Mouse (Mus musculus) neural tube, embryonic 13.5 days (tissue): ENCODE measurements around the gene Kat7. TPM values are rescaled to one million over a fixed set of nuclear protein-coding genes. Genes with fewer than 3 reads are reported as not detected.
A peak's percentile ranks its signal among the peaks of the same experiment; 100 is the strongest.

ENCODE experiments used
- ATAC-seq: fragments of 200-750 bp; cut with Nextera tagmentation; 2 replicates; pipeline ENCODE4 v1.8.0; 2017; ENCODE audit warnings: low read depth, mild to moderate bottlenecking, moderate TSS enrichment, moderate library complexity
- H3K27ac ChIP-seq: fragments of 300-500 bp; sonication (generic); replicated peaks from 2 replicates; pipeline ENCODE4 v1.5.1; 2015; ENCODE audit warnings: moderate library complexity, mild to moderate bottlenecking, inconsistent platforms
- H3K27me3 ChIP-seq: fragments of 300-500 bp; sonication (generic); 2 replicates; pipeline ENCODE4 v1.6.1; 2015; ENCODE audit warnings: mild to moderate bottlenecking, inconsistent platforms
- H3K36me3 ChIP-seq: fragments of 300-500 bp; sonication (generic); 2 replicates; pipeline ENCODE4 v1.6.1; 2015; ENCODE audit warnings: mild to moderate bottlenecking, inconsistent platforms
- H3K4me1 ChIP-seq: fragments of 300-500 bp; sonication (generic); replicated peaks from 2 replicates; pipeline ENCODE4 v1.6.1; 2015; ENCODE audit warnings: inconsistent platforms
- H3K4me2 ChIP-seq: fragments of 300-500 bp; sonication (generic); 2 replicates; pipeline ENCODE4 v1.6.1; 2015; ENCODE audit warnings: inconsistent platforms, mild to moderate bottlenecking, moderate library complexity
- H3K4me3 ChIP-seq: fragments of 300-500 bp; sonication (generic); 2 replicates; pipeline ENCODE4 v1.5.1; 2015; ENCODE audit warnings: mild to moderate bottlenecking, inconsistent platforms
- H3K9ac ChIP-seq: fragments of 300-500 bp; sonication (generic); 2 replicates; pipeline ENCODE4 v1.6.1; 2015; ENCODE audit warnings: moderate library complexity, mild to moderate bottlenecking, inconsistent platforms
- H3K9me3 ChIP-seq: fragments of 300-500 bp; sonication (generic); 2 replicates; pipeline ENCODE4 v1.6.1; 2016; ENCODE audit warnings: inconsistent platforms
- WGBS: fragments of 180-500 bp; shearing (Covaris S2); methylation state at CpG from one replicate; pipeline ENCODE4 v1.1.7; 2015; 5-methylcytosine and 5-hydroxymethylcytosine counted together
- polyA plus RNA-seq: library from polyadenylated mRNA; unstranded; fragments of >200 nt; fragmentation: Nextera tagmentation; extraction: Ambion mirVana; gene quantifications from 2 replicates; pipeline ENCODE4 v1.2.1, GENCODE M21; 2015

Gene Kat7
- polyA plus RNA-seq, 1 experiment from 2014 or later, result 58.3 TPM

DNA sequence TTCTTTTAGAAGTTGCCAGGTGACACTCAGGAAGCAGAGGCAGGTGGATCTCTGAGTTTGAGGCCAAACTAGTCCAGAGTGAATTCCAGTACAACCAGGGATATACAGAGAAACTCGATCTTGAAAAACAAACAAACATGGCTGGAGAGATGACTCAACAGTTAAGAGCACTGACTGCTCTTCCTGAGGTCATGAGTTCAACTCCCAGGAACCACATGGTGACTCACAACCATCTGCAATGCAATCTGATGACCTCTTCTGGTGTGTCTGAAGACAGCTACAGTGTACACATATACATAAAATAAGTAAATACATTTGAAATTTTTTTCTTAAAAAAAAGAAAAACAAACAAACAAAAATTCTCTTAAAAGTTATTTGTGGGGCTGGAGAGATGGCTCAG is 20.6 kb upstream of the Kat7 start:
- Histone ChIP-seq H3K4me3 (no peak overlapping the region), H3K9me3 (no peaks in the 10 kb centered on the region), H3K9ac (no peak overlapping the region), H3K4me1 (no peaks in the 10 kb centered on the region), H3K27ac (no peak overlapping the region), H3K4me2 (no peak overlapping the region), H3K36me3 (no peaks in the 10 kb centered on the region), H3K27me3 (peaks cover 10% of the 10 kb centered on the region; the same call in 1 of the 2 replicates)
- WGBS, result 77% methylated on average over 1 of the region's 1 CpGs
- ATAC-seq, result no peak

DNA sequence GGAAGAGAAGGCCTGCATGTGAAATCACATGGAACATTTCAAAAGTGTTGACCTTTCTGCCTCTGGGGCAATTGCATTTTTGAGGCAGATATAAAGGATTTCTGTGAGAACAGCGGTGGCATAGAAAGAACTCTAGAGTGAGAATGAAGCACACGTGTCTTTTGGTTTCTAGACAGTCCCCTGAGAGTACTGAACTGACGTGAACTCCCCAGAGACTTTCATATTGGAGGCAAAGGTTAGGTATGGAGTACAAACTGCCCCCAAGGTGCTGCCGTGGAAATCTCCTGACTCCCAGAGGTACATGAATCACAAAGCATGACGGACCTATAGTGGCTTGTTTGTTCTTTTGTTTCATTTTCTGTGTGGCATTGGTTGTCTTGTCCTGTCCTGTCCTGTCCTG is 18.6 kb upstream of the Kat7 start:
- Histone ChIP-seq H3K4me1 (peaks cover 8% of the 10 kb centered on the region; the same call in 1 of the 2 replicates), H3K4me3 (no peak overlapping the region), H3K27ac (no peak overlapping the region), H3K9ac (no peak overlapping the region), H3K9me3 (no peaks in the 10 kb centered on the region), H3K36me3 (no peaks in the 10 kb centered on the region), H3K27me3 (peaks cover 10% of the 10 kb centered on the region; the same call in 1 of the 2 replicates), H3K4me2 (no peak overlapping the region)
- WGBS, result 69% methylated on average over 5 of the region's 5 CpGs
- ATAC-seq, result no peak

- Histone ChIP-seq H3K27ac (no peak overlapping the region), H3K9me3 (no peaks in the 10 kb centered on the region), H3K9ac (no peak overlapping the region), H3K4me3 (no peak overlapping the region), H3K36me3 (no peaks in the 10 kb centered on the region), H3K4me2 (no peak overlapping the region), H3K4me1 (peaks cover 8% of the 10 kb centered on the region; the same call in 1 of the 2 replicates), H3K27me3 (peaks cover 15% of the 10 kb centered on the region; the same call in 1 of the 2 replicates)
- WGBS, result 79% methylated on average over 11 of the region's 11 CpGs
- no peak for ATAC-seq
Measured at GRCm38 (mm10) chr11:95326243-95326642, 16.2 kb upstream of the Kat7 start.

GRCm38 (mm10) chr11:95325832-95326231 is 15.8 kb upstream of the Kat7 start:
- Histone ChIP-seq H3K4me2 (no peak overlapping the region), H3K36me3 (no peaks in the 10 kb centered on the region), H3K27ac (no peak overlapping the region), H3K9ac (no peak overlapping the region), H3K4me1 (peaks cover 8% of the 10 kb centered on the region; the same call in 1 of the 2 replicates), H3K4me3 (no peak overlapping the region), H3K27me3 (peaks cover 15% of the 10 kb centered on the region; the same call in 1 of the 2 replicates), H3K9me3 (no peaks in the 10 kb centered on the region)
- WGBS, result 91% methylated on average over 4 of the region's 4 CpGs
- ATAC-seq, result no peak

GRCm38 (mm10) chr11:95324181-95324580 is 14.1 kb upstream of the Kat7 start:
- H3K27ac ChIP-seq, result no peak overlapping the region
- H3K4me1 ChIP-seq, result peaks cover 8% of the 10 kb centered on the region; the same call in 1 of the 2 replicates
- 33% methylated on average over 10 of the region's 10 CpGs for WGBS
- no peak overlapping the region for H3K4me3 ChIP-seq
- no peak overlapping the region for H3K4me2 ChIP-seq
- H3K9me3 ChIP-seq, result no peaks in the 10 kb centered on the region
- H3K36me3 ChIP-seq, result no peaks in the 10 kb centered on the region
- no peak for ATAC-seq
- H3K9ac ChIP-seq, result no peak overlapping the region
- peaks cover 15% of the 10 kb centered on the region; the same call in 1 of the 2 replicates for H3K27me3 ChIP-seq

DNA sequence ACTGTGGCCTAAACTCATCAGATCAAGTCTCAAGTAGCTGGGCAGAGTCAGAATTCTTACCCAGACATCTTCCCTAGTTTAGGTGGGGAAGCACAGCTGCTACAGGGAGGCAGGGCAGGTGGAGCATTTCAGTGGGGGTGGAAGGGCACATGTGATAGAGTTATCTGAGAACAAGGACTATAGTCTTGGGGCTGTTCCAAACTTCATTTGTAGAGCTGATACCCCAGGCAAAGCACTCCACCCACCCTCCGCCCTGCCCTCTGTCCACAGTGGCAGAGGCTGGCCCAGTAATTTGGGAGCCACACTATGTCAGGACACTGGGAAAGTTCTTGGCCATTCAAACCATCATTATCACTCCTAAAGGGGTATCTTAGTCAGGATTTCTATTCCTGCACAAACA is 10.0 kb upstream of the Kat7 start:
- ATAC-seq, result no peak
- Histone ChIP-seq H3K4me3 (no peak overlapping the region), H3K27ac (no peak overlapping the region), H3K4me2 (no peak overlapping the region), H3K4me1 (peaks cover 15% of the 10 kb centered on the region), H3K9me3 (no peaks in the 10 kb centered on the region), H3K36me3 (no peaks in the 10 kb centered on the region), H3K9ac (no peak overlapping the region), H3K27me3 (peaks cover 5% of the 10 kb centered on the region; the same call in 1 of the 2 replicates)
- 85% methylated on average over 1 of the region's 1 CpGs for WGBS

GRCm38 (mm10) chr11:95319506-95319905 is 9.5 kb upstream of the Kat7 start:
- H3K27ac ChIP-seq, result no peak overlapping the region
- no peak overlapping the region for H3K4me2 ChIP-seq
- no peak for ATAC-seq
- H3K4me3 ChIP-seq, result no peak overlapping the region
- H3K9ac ChIP-seq, result no peak overlapping the region
- no peaks in the 10 kb centered on the region for H3K36me3 ChIP-seq
- peaks cover 12% of the 10 kb centered on the region for H3K4me1 ChIP-seq
- H3K9me3 ChIP-seq, result no peaks in the 10 kb centered on the region
- WGBS, result 63% methylated on average over 1 of the region's 1 CpGs
- H3K27me3 ChIP-seq, result peaks cover 5% of the 10 kb centered on the region; the same call in 1 of the 2 replicates

DNA sequence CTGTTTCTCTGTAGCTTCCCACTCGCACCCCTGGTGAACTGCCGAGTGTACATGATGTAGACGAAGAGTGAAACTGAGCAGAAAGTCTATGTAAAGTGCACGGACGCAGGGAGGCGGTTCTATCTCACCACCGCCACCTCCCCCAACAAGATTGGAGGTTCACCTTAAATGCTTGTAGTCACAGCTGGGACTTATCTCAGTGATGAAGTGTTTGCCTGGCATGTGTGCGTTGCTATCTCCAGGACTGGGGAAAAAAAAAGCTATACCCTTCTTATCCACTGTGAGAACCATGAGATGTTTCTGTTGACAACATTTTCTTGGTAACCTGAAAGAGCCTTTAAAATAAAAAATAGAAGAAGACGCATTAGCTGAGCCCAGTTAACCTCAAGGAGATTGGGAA is 8.1 kb upstream of the Kat7 start:
- Histone ChIP-seq H3K27ac (no peak overlapping the region), H3K4me3 (no peak overlapping the region), H3K9ac (no peak overlapping the region), H3K4me1 (peaks cover 8% of the 10 kb centered on the region; the same call in 1 of the 2 replicates), H3K27me3 (peaks cover 5% of the 10 kb centered on the region; the same call in 1 of the 2 replicates), H3K36me3 (no peaks in the 10 kb centered on the region), H3K4me2 (no peak overlapping the region), H3K9me3 (no peaks in the 10 kb centered on the region)
- no peak for ATAC-seq
- WGBS, result 93% methylated on average over 9 of the region's 9 CpGs

GRCm38 (mm10) chr11:95315215-95315955 is 5.3 kb upstream of the Kat7 start:
- 55% methylated on average over 7 of the region's 7 CpGs for WGBS

DNA sequence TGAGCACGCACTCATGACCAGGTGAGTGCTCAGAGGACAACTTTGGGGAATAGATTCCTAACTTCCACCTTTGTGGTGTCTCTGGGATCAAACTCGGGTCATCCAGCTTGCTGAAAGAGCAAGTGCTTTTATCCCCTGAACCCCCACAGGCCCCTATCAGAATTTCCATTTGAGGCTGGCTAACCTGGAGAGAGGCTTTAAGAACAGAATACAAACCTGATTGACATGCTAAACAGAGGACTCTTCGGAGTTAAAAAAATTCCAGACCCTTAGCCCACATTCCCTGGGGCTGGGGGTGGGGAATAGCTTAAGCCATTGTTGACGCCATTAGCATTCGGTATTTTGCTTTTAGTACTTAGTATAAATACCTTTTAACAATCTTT is 1.4 kb upstream of the Kat7 start:
- WGBS, result 26% methylated on average over 5 of the region's 5 CpGs
- H3K4me3 ChIP-seq, result peak overlapping the region; percentile 97; the same call in 1 of the 2 replicates
- H3K4me2 ChIP-seq, result peak overlapping the region; percentile 64
- peaks cover 28% of the 10 kb centered on the region for H3K4me1 ChIP-seq
- no peaks in the 10 kb centered on the region for H3K27me3 ChIP-seq
- H3K9me3 ChIP-seq, result no peaks in the 10 kb centered on the region
- ATAC-seq, result no peak
- H3K27ac ChIP-seq, result peak overlapping the region; percentile 75; the same call in 1 of the 2 replicates
- H3K9ac ChIP-seq, result peak overlapping the region; percentile 69; the same call in 1 of the 2 replicates
- H3K36me3 ChIP-seq, result no peaks in the 10 kb centered on the region

More at GRCm38 (mm10) chr11:95315215-95315955, 5.3 kb upstream of the Kat7 start:
- Histone ChIP-seq H3K9me3 (no peaks in the 10 kb centered on the region), H3K4me2 (no peak overlapping the region), H3K9ac (no peak overlapping the region), H3K4me1 (peaks cover 16% of the 10 kb centered on the region), H3K36me3 (no peaks in the 10 kb centered on the region), H3K27me3 (no peaks in the 10 kb centered on the region), H3K4me3 (no peak overlapping the region), H3K27ac (no peak overlapping the region)
- no peak for ATAC-seq

DNA sequence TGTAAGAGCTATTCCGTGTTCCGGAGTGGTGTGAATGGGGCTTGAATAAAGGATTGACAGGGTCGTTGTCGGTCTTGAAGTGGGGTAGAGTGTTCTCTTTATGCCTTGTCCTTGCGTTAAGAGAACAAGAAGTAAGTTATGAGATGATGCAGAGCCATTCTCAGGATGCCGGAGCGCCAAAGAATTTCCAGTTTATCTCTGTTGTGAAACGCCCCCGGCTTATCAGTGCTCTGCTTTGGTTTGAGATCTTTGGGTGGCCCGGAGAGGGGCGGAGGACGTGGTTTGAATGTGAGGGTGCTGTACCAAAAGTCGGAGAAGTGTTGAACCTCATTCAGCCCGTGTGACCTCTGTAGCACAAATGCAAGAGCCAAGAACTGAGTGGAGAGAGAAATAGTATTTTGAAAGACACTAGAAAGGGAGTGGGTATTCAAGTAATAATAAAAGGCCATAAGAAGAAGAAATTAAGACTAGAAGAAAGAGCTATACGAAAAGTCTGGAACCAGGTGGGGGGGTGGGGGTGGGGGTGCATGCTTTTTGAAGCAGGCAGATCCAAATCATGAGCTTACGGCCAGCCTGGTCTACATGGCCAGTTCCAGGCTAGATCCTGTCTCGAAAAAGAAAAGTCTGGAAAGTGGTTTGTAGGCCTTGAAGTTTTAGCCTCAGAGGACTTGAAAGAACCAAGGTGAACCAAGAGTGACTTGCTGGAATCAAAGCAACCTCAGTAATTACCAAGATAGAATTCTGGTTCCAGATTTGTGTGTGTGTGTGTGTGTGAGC is 790 bp upstream of the Kat7 start:
- Histone ChIP-seq H3K27ac (peak overlapping the region; percentile 75), H3K4me2 (peak overlapping the region; percentile 64), H3K4me3 (peak overlapping the region; percentile 97), H3K9ac (peak overlapping the region; percentile 69), H3K27me3 (no peaks in the 10 kb centered on the region), H3K36me3 (peaks cover 2% of the 10 kb centered on the region), H3K4me1 (peaks cover 28% of the 10 kb centered on the region), H3K9me3 (no peaks in the 10 kb centered on the region)
- peak; percentile 2; the same call in 1 of the 2 replicates for ATAC-seq
- 5% methylated on average over 17 of the region's 17 CpGs for WGBS

- Histone ChIP-seq H3K27me3 (no peaks in the 10 kb centered on the region), H3K4me3 (peak overlapping the region; percentile 97), H3K36me3 (peaks cover 12% of the 10 kb centered on the region), H3K9me3 (no peaks in the 10 kb centered on the region), H3K27ac (peak overlapping the region; percentile 96), H3K4me2 (peak overlapping the region; percentile 68), H3K4me1 (peaks cover 21% of the 10 kb centered on the region), H3K9ac (peak overlapping the region; percentile 97)
- peak; percentile 96 for ATAC-seq
- 0% methylated on average over 37 of the region's 37 CpGs for WGBS
Measured at GRCm38 (mm10) chr11:95309510-95310006, 488 bp downstream of the Kat7 start.
